Mouse (Mus musculus) hindlimb bud, embryonic 11.5 days (tissue): ENCODE results near the gene Pidd1.
"Not testable (repeated sequence)": the region's sequence is repeated elsewhere in the genome, so short reads cannot be mapped to it uniquely, and the experiment has no call there.

Experiments
- DNase-seq: peaks from one replicate; pipeline ENCODE4 v3.0.0-alpha.2; 2012; ENCODE audit warnings: low read depth, low spot score; ENCODE audit errors: extremely low spot score

Gene Pidd1

GRCm38 (mm10) chr7:141418970-141419369 lies 24.9 kb downstream of the Pidd1 start:
- no peak for DNase-seq

DNA sequence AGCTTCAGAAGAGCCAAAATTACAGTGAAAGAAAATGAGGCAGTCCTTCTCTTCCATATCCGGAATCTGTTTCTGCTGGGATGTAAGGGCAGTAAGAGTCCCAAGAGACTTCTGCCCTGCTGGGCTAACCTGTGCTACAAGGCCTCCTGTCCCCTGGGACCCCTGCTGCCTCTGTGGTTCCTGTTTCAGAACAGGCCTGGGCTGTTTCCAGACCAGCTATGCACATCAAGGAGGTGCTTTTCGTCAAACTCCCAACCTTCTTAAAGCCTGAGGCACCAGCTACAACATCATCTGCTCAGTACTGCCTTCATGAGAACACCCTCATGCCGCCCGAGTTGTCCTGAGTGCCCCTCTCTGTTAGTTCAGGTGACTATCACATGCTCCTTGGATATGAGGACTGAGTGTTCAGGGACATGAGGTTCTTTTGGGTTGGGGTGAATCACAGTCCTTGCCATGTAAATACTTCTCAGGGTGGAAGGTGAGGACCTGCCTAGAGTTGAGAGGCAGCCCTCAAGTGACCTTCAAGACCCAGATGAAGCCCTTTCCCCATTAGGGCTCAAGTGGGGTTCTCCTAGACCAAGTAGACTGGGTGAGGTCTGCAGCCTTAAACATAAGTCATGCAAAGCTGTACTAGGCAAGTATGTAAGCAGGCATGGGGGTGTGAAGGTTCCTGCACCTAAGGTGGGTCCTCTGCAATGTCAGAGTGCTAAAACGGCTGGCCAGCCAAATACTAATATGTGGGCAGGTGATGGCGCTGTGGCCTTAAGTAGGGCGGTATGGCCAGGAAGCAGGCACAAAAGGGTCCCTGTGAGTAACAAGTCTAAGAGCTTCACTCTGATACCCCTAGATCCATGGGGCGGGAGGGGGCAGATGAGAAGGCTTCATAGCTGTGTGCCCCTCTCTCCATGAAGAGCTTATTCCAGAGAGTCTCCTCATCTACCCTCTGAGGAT lies 25.8 kb downstream of the Pidd1 start:
- DNase-seq, result no peak

DNA sequence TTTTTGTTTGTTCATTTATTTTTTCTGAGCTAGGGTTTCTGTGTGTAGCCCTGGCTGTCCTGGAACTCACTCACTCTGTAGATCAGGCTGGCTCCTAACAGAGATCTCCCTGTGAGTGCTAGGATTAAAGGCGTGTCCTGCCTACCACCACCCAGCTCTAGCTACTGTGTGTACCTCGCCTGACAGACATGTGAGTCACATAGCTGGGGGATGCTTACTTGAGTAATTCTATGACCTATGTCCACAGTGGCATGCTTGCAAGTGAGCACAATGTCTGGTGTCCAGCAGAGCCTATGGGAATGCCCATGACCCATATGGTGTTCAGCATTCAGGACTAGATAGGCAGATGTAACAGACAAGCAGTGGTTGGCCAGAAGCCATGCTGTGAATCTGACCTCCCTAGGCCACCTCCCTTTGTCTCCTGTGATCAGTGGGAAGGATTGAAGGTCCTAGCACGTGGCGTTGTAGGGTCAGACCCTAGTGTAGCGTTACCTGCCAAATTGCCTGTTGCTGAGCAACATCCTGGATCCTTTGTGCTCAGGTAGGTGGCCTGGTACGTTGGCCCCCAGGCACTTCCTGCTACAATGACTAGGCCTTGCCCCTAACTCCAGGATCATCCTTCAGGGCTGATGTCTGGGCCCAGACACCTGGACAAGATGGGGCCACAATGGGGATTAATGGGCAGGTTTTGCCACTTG lies 27.5 kb downstream of the Pidd1 start:
- DNase-seq, result no peak

DNA sequence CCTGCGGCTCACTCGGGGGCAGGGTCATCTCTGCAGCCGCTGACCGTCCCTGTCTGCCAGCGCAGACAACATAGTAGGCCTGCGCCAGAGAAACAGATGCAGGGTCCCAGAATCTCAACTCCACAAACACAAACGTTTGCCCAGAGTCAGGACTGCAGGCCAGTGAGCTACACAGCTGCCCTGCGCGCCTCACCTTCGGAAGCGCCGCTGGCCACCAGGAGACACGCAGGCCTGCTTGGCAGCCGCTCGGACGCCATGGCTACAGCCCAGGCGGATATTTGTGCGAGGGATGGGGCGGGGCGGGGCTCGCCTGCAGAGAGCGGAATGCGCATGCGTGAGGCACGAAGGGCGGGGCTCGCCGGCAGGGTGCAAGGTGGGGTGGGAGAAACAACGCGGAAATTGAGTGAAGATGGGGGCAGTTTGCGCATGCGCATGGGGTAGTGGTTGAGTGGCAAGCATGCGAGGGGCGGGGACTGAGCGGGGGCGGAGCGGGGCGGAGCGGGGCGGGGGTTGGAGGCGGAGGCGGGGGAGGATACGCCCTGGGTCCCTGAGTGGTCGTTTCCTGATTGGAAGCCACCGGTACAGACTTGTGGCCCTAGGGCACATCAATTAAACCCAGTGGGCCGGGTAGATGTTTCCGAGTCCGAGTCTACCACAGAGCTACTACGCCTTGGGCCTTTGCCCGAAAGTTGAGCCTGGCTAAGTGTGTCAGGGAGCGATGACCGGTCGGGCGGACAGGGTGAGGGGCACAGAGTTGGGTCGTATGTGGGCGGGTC lies 29.8 kb downstream of the Pidd1 start, which contains the start of gene Gatd1:
TSS of gene Gatd1 (minus strand) at position 328 of the 776 bp plus-strand sequence.
- peak; percentile 98 for DNase-seq

DNA sequence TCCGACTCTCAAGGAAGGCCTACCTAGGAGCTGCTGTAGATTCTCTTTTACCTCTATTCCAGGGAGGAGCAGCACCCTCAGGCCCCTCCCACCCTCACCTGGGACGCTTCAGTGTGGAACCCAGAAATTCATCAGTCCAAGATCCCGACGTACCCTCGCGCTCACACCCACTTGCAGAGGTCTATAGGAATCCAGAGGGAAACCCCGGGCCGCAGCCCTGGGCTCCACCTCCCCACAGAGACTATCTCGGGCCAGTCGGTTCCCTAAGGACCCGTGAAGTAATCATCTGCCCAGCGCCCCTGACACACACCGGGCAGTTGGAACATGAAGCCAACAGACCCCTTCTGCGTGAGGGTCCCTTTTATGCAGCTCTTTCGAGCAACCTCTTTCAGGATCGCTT lies 30.5 kb downstream of the Pidd1 start:
- DNase-seq, result no peak

GRCm38 (mm10) chr7:141411667-141412066 lies 32.2 kb downstream of the Pidd1 start:
- DNase-seq, result no peak

DNA sequence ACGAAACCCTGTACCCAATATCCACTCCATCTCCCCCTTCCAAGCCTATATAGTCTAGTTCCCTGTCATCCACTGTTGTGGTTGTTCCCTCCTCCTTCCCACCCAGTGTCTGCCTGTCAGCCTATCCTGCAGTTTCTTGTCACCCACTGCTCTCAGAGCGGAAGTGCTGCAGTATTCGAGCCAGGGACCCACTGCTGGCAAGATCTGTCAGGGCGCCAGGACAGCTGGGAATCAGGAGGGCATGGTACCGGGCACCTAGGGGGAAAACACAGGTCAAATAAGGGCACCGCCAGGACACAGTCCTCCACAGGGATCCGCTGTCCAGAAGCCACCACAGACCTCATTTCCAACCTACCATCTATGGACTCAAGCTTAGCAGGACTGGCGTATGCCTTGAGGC lies 33.2 kb downstream of the Pidd1 start:
- DNase-seq, result no peak

DNA sequence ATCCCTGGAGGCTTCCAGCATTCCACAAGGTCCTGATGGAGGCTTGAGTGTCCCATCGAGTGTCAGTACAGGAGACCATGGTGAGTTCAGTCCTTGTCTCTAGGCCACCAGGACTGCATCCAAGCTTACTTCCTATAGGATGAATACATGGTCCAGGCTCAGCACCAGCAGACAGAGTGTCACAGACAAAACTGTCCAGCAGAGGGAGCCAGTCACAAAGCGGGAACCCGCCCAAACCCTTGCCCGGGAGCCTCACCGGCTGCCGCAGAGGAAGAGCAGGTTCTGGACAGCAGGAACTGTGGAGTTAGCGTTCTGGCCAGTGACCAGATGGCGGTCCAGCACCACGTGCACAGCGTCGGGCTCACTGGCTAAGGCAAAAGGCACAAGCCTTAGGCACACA lies 35.0 kb downstream of the Pidd1 start:
- peak; percentile 53 for DNase-seq

DNA sequence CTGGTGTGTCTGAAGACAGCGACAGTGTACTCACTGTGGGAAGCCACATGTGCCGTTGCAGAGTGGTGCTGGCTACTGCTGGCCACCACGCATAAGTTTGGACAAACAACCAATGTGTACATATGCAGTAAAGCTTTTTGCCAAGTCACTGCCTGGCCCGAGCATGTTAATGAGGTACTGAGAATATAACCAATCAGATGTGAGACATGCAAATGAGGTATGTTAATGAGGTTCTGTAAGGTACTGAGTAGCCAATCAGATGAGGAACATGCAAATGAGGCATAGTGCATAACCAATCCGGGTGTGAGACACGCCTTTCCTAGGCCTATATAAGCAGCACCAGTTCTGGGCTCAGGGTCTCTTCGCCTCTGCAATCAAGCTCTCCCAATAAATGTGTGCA lies 36.2 kb downstream of the Pidd1 start:
- DNase-seq, result not testable (repeated sequence)

DNA sequence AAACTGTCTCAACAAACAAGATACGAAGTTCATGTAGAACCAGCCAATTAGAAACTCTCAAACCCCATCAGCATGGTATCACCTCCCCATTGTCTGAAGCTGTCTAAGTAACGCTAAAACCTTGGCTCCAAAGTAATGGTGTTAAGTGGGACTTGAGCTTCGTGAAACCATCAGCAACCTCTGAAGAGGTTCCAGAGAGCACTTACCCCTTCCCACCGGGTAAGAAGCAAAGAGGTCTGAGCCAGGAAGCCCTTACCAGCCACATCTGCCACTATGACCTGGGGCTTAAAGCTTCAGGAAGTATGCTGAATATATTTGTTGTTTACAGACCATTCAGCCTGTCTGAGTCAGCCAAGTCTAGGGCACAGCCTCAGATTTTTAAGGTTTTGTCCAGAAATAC lies 38.4 kb downstream of the Pidd1 start:
- no peak for DNase-seq

DNA sequence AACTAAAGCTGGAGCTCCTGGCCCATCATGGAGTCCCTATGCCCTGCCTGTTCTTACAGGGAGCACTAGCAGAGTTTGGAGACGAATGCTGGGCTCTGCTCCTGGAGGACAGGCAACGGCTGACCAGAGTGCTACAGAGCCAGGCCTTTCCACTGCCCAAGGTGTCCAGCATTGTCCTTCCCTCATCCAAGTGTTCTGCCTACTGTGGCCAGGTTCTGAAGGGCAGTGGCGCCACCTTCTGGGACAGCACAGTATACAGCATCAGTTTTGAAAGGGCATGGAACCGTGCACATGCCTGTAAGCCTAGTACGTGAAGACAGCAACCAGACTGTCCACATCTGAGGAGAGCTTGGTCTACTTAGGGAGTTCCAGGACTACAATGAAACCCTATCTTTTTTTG lies 40.5 kb downstream of the Pidd1 start:
- DNase-seq, result no peak

- DNase-seq, result no peak
These were observed 48.5 kb downstream of the Pidd1 start for GRCm38 (mm10) chr7:141395348-141395747.

GRCm38 (mm10) chr7:141394771-141395170 lies 49.1 kb downstream of the Pidd1 start:
- DNase-seq, result no peak

DNA sequence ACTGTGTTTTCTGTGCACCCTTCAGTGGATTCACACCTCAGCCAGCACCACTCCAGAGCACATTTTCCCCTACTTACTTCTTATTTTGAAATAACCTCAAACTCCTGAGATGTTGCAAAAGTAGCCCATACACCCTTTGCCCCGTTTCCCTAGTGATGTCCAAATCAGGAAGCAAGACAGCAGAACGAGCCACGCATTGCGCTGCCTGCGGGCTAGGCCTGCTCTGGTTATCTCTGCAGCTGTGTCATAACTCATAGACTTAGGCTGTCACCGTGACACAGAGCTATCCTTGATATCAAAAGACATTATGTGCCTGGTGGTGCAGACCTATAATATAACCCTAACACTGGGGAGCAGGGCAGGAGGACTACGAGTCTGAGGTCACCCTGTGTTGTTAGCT lies 49.7 kb downstream of the Pidd1 start:
- DNase-seq, result no peak

GRCm38 (mm10) chr7:141392552-141393222 lies 51.1 kb downstream of the Pidd1 start:
- no peak for DNase-seq

DNA sequence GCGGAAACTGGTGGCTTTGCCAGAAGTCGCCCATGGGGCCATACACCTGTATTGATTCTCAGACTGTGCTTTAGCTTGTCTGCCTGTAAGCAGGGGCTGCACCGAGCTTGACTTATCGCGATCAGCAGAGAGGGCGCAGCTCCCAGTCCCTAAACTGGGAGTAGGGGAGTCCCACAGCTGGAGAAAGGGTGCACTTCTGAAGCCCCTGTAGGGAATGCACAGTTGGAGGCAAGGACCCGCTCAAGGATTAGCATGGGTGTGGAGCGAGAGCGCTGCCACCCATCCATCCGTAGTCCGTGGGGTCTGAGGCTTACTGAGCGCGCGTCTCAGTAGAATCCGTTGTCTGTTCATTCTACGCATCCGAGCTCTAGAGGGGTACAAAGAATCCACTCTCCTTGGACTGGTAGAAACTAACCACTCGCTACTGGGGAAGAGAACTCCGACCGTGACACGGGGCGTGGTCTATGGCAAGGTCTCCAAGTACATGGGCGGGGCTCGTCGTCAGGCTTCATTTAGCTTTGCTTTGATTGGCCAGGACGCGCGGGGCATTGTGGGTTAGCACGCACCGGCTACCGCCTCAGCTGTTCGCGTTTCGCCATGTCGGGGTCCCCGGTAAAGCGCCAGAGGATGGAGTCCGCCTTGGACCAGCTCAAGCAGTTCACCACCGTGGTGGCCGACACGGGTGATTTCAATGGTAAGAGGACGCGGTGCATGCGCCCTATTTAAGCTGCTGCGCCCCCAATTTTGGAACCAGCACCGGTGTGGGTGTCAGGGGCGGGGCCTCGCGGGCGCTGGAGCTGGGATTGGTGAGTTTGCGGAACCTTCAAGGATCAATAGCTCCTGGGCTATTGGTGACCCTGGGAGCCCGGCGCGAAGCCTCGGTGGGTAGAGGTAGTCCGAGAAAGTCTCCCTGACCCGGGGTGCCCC lies 51.9 kb downstream of the Pidd1 start, which contains the start of gene Taldo1:
TSS of gene Taldo1 (plus strand) at position 575 of the 927 bp plus-strand sequence.
- DNase-seq, result peak; percentile 81

GRCm38 (mm10) chr7:141390326-141391259 lies 53.2 kb downstream of the Pidd1 start:
- DNase-seq, result no peak

- DNase-seq, result no peak
These were observed 55.2 kb downstream of the Pidd1 start for GRCm38 (mm10) chr7:141388487-141389109.
